Mouse (Mus musculus) activated CD4-positive, CD25-positive, alpha-beta regulatory T cell, adult 9 weeks (primary cell): ENCODE data around the gene Gca. TPM values are rescaled to one million over a fixed set of nuclear protein-coding genes. Genes with fewer than 3 reads are reported as not detected.

Source experiments
- polyA plus RNA-seq: library from polyadenylated mRNA; unstranded; fragments of 100-300 nt; shearing (Covaris generic); gene quantifications from one replicate; pipeline ENCODE4 v1.2.1, GENCODE M21; 2017

Gene Gca
- polyA plus RNA-seq: 0.89 TPM

DNA sequence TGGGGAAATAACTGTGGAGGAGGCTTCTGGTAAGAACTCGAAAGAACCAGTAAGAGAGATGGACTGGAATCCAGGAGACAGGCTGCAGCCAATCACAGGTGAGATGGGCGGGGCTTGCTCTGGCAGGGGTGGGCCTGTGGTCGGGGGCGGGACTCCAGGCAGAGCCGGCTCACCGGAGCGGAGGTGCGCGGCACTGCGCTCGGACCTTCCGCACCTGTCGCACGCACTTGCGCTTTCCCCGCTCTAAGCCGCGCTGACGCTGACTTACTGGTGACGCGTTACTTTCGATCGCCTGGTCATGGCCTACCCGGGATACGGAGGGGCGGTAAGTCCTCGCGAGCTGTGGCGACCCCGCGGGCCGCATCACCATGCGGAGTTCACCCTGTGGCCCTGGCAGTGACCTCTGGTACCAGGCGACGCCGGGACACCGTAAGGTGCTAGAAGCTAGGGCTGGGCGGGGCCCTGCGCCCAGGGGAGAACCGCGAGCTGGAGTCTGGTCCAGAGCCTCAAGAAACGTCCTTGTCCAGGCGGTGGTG, at the start of gene Gca:
Gene Gca (plus strand): TSS at position 151 of the 536 bp plus-strand sequence.

DNA sequence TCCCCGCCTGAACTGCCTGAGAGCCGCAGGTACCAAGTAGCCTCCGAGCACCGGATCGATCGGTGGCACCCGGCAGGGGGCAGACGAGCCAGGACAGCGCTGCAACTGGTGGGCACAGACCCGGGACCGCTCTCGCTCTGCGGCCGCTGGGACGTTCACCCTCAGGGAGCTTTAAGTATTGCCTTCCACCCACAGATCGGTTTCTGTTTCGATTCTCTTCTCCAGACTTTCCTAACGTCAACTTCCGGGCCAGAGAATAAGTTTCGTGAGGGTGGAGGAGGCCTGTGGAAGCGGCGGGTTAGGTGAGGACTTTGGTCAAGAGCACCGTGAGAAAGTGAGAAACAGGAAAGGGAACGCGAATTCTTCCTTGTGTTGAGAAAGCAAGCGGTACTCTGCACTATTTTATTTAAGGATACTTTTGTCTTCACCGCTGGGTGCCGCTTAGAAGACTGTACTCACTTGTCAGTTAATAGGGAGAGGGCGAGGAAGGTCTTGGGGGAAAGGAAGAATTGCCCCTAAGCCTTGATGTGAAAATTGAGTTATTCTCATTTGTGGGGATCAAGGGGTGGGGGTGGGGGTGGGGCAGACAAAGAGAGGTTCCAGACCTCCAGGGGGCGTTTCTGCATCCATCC, 18.0 kb upstream of the Gca start, which contains the start of gene Ifih1:
Gene Ifih1 (minus strand): TSS at position 242 of the 632 bp plus-strand sequence.

Other genes with a start within 250 kb of the Gca start
- not detected for gene Gcg, start 180.6 kb upstream of the Gca start, polyA plus RNA-seq
- 0.27 TPM for gene Fap, start 90.2 kb upstream of the Gca start, polyA plus RNA-seq
- 25.7 TPM for gene Ifih1, start 18.0 kb upstream of the Gca start, polyA plus RNA-seq